Mouse (Mus musculus): Measurements from ENCODE around the gene Olfr878.

The Olfr878 gene

DNA sequence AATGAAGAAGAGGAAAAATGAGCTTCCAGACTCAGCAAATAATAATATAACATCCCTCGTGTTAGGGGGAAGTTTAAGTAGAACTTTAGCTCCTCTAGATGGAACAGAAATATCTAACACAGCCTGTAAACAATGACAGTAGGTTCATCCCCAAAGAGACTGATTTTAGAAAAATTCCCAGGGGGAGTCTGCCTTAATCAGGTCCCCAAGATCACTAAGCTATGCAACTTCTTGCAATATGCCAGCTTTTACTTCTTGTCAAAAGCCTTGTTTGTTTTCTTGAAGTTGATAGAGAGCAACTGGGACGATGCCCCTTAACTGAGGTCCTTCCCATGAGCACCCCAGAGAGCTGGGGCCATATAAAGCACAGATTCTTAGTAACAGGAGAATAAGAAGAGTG, at the start of gene Olfr878:
Gene Olfr878, plus strand, starts transcription at position 301 of the 400 bp plus-strand sequence.
- DNase-seq = no peak

DNA sequence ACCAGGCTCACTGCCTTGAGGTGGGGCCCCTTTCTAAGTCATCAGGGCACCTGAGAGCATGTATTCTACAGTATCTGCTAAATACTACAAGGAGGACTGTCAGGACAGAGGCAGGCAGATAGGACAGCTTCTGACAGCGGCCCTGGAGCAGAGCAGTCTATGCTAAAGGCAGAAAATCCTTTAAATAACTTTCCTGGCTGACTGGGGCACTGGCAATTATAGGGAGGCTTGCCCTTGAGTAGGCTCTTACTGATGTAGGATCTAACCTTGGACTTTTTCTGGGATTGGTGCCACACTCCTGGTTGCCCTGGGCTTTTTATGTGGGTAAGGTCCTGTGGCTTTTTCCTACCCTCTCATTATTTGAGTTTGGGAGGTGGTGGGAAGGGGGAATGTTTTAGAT, 47.4 kb upstream of the Olfr878 start:
- DNase-seq = no peak

DNA sequence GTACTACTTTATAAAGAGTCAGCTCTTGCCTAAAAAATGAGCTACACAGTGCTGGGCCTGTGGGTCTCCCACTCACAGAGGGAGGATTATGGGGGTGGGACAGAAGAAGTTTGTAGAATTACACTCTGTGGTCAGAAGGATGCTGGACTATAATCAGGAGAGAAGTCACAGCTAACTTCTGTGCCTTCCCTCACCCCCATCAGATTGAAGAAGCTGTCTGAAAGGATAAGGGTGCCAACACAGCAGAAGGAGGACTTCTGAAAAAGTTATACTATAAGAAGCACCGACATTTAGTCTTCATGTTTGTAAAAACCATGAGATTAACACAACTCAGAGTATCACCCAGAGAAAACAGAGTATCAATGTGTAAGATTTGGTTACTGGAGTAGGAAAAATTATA, 46.5 kb upstream of the Olfr878 start:
- no peak for DNase-seq

DNA sequence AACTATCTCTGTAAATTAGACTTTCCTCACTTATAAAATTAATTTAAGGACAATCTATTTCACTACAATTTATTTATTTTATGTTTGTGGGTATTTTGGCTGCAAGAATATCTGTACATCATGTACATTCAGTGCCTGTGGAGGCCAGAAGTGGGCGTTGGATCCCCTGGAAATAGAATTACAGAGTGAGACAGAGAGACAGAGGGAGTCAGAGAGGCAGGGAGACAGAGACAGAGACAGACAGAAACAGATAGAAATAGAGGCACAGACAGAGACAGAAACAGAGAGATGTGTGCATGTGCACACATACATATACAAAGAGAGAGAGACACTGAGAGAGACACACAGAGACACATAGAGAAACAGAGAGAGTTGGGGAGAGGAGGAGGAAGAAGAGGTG, 46.1 kb upstream of the Olfr878 start:
- no peak for DNase-seq

DNA sequence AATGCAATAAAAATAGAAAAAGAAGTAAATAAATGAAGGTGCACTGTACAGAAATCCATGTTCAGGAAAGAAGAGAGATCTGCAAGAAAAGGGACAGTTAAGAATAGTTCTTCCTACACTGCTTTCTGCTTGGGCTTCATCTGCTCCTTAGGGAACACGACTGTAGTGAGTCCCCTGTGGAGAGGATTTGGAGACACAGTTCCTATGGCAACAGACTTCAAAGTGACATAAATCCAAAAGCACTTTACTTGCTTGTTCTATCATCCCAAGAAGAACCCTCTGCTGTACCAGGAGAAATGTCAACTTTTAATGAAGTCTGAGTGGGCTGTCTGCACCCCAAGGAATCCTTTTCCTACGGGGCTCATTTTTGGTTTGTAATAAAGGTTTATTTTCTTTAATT, 26.7 kb upstream of the Olfr878 start:
- no peak for DNase-seq

DNA sequence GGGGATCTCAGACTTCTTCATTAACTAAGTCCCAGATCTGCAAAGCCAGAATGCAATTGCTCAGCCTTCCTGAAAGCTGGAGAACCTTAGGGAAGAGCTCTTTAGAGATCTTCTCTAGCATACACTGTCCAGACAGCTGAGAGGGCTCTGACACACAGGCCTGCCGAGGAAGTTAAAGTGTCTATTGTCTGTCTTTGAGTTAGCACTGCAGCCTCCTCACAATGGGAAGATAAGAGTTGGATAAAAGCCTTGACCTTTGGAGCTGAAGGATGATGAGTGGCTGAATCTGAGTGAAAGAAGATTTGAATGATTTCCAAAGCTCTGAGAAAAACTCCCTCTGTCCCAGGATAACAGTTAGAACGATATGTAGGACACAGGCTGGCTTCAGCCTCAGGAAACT, 21.0 kb upstream of the Olfr878 start, which contains the start of gene Olfr145:
Gene Olfr145, plus strand, starts transcription at position 64 of the 400 bp plus-strand sequence.
- DNase-seq = no peak

DNA sequence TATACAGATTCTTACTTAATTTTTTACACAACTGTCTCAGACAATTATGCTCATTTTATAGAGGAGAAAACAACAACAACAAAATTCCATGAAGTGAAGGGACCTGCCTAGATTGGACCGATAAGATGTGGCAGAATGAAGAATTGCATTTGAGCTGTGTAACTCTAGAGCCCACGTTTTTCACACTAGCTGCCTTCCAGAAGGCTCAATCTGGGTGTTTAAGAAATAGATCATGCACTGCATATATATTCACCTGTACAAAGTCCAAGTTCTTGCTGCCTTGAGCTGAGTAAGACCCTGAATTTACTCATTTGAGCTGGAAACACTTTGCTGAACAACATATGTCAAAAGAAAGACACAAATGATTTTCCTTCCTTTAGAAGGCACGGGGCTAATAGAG, 12.1 kb upstream of the Olfr878 start:
- DNase-seq = no peak

DNA sequence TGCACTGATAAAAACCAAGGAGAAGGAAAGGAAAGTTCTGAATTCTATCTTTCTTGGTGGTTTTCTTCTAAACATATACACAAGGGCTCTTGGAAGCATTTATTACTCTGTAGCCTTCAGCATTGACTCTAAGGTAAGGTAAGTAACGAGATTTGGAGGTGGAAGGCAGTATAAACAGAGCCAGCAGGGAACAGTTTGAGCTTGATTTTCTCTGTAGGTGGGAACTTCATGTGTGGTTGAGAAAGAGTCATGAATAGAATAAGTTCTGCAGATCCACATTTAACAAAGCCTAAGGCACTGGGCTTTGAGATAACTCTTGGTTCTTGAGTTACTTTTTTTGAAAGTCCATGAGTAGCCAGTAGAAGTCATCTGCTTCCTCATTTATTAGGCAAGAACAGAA, 378 bp downstream of the Olfr878 start:
- DNase-seq = no peak

DNA sequence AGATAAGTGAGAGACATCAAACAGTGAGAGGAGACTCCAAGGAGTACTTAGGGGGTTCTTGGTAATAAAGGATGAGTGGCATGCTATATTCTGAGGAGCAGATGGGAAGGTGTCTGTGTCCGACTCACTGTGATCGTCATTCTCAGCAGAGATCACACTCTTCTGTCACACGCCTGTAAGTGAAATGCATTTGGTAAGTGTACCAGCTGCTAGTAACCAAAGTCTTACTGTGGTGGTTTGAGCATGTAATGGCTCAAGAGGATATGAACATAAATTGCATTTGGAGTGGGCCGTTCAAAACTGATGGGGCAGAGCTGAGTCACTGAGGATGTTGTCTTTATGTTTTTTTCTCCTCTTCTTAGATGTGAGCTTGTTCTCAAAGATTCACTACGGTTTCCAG, 6.6 kb downstream of the Olfr878 start:
- no peak for DNase-seq

DNA sequence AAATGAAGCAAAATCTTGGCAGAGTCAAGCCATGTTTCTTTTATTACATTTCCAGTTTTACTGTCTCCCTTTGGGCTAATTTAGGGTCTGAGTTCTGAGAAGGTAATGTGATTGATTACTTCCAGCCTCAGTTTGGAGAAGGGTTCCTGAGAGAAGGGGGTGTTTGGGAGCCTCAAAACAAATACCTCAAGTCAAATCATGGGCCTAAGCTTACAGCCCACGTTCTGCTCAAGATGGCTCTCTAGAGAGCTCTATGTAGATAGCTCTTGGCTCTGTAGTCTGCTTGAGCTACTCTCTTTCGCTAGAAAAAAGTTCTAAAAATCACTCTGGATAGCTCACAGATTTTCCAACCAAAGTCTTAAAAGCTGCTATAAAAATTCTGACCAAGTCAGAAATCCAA, 7.8 kb downstream of the Olfr878 start:
- no peak for DNase-seq

DNA sequence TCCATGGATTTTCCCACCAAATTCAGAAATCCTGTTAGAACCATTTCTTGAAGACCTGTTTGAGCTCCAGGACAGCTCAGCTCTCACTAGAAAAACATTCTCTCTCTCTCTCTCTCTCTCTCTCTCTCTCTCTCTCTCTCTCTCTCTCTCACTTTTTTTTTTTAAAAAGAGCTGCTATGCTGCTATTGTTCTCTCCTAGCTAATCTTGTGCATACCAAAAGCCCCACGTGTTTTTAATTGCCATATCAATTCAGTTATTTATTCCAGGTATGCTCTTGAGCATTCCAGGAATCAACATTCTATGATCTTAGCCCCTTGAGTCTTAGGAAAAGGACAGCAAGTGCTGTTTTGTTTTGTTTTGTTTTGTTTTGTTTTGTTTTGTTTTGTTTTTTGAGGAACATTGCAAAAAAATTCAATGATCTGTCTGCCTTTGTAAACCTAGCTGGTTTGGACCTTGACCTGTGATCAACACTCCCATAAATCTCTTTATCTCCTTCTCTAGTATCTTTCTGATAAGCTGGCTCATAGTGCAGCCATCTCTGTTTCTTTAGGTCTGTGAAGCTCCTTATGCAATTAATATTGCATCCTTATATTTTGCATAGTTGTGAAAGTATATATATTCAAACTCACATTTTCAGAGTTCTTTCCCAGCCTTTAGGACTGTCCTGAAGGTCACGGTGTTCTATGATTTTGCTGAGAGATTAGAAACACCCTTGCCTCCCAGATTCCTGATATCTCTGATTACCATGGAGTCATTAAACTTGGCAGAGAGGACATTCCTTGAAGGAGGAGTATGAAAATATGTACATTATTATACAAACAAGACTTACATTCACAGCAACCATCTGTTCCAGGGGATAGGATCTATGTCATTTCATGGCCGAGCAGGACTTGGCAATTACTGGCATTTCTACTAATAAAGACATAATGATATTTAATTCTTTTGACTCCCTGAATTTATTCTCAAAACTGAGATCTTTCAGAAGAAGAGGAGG, 8.7 kb downstream of the Olfr878 start:
- DNase-seq = no peak

DNA sequence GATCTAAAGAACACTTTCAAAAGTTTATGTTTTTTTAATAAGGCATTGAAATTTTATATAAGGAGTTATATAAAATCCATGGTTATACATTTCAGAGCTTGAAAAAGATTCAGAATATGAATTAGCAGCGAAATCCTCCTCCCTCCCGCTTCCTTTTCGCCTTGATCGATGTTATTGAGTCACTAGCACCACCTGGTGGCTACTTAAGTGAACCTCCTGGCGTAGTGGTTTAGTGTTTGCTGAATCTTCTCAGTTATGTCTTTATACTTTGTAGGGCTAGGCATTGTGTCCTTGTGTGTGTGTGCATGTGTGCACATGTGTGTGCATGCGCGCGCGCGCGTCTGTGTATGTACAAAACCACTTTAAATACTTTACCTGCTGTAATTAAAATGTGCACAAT, 14.9 kb downstream of the Olfr878 start:
- peak; percentile 29 for DNase-seq

DNA sequence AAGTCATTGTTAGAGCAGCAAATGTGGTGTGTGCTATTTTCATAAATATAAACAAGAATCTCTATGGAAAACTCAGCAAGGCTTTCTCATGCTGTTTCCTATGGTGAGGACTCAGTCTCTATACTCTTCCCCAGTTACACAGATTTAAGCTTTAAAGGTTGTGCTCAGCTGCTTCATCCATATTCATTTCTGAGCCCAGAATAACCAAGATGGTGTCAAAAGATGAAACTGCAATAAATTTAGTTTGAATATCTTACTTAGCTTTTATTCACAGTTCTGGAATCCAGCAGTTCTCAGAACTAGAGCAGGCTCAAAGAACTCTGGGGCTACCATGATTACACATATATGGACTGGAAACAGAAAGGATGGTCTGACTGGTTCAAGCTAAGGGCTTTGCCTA, 16.5 kb downstream of the Olfr878 start:
- no peak for DNase-seq

DNA sequence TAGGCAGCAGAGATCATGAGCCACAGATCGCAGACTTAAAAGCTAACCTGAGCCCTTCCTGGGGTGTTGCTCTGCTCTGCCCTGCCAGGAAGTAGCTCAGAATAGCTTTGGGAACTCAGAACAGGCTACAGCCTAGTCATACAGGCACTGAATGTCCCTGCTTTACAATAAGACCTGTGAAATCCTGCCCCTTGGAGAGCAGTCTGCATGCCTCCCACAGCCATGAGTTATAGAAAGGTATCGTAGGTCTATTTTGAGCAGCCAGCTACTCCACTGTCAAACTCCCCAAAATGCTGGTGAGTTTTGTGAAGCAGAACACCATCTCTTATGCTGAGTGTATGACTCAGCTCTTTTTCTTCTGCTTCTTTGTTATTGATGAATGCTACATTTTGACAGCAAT, 23.5 kb downstream of the Olfr878 start:
- DNase-seq = no peak

Data from cerebellum, adult 8-10 months (tissue).